Mouse (Mus musculus) adrenal gland, adult (tissue): ENCODE data around the gene Emc3.

Experiments used
- DNase-seq, 2 experiments: peaks; one replicate each; pipeline ENCODE4 v3.0.0; 2022 to 2023; ENCODE audit warnings: low spot score in 1 of 2; ENCODE audit not compliant: inconsistent age in 2 of 2

Emc3 gene

DNA sequence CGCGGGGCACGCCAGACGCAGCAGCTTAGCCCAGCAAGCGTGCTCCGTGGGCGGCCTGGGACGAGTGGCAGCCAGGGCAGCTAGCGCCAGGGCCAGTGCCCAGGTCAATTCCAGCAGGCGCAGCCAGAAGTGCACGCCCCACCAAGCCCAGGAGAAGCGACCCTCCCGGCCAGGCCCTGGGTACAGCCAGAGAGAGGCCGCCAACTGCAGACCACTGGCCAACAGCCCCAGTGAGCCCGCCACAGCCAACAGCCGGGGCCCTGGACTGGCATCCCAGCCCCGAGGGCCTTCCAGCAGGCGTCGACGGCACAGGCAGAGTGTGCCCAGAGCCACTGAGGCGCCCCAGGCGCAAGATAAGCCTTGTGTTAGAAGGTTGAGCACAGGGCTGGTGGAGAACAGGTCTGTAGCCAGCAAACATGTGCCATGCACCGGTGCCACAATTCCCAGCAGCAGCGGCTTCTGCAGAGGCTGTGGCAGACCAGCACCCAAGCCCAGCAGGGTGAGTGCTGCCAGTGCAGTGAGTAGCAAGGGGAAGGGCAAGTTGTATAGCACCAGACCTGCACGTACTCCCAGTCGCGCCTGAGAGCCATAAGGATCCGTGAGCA is 36.3 kb downstream of the Emc3 start:
- DNase-seq = no peak

DNA sequence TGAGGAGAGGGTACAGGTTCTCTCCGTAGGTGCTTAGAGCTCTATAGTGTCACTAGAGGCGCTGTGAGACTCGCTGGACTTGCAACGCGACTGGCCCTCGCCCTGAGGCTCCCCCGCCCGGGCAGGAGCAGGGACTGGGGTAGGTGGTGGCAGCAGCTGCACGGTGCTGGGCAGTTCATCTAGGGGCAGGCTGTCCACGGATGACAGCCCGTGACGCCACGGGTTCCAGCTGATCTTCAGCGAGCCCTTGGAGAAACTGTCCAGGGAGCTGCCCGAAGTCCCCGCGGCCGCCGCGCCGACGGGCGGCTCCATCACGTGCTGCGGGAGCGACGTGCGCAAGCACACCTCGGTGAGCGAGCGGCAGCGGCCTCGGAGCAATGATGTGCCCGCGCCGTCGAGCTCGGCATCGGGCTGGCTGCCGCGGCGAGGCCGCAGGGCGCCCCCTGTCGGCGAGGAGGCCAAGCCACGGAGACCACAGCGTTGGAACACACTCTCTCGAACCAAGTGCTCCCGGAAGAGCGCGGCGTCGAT is 37.1 kb downstream of the Emc3 start:
- DNase-seq = peak; percentile 80 to 90

DNA sequence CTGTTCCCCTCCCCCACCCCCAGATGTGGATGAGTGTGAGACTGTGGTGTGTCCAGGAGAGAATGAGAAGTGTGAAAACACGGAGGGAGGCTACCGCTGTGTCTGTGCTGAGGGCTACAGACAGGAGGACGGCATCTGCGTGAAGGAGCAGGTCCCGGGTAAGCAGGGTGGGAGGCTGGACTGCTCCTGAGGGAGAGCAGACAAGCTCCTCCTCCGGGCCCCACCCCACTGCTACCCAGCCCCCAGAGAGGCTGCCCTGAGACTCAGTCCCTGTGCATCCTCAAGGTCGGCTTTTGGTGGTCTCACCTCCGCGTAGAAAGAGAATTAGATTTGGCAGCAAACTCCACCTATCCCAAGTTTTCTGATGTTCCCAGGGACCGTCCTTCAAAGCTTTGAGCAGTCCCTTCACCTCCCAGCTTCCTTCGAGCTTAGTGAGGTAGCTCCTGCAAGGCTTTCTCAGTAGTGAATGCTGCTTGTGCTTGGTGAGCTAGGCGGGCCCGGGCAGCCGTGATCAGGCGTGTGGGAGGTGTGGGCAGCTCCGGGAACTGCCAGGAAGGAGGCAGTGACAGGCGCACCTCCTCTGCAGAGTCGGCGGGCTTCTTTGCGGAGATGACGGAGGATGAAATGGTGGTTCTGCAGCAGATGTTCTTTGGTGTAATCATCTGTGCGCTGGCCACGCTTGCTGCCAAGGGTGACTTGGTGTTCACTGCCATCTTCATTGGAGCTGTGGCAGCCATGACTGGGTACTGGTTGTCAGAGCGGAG is 39.2 kb downstream of the Emc3 start:
- DNase-seq = no peak

DNA sequence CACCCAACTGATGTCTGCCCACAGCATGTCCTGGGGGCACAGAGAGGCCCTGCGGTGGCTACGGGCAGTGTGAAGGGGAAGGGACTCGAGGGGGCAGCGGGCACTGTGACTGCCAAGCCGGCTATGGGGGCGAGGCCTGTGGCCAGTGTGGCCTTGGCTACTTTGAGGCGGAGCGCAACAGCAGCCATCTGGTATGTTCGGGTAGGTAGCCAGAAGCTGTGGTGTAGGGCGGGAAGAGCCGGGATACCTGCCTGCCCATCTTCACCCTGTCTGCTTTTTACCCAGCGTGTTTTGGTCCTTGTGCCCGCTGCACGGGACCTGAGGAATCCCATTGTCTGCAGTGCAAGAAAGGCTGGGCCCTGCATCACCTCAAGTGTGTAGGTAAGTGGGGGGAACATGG is 42.0 kb downstream of the Emc3 start:
- DNase-seq = no peak

DNA sequence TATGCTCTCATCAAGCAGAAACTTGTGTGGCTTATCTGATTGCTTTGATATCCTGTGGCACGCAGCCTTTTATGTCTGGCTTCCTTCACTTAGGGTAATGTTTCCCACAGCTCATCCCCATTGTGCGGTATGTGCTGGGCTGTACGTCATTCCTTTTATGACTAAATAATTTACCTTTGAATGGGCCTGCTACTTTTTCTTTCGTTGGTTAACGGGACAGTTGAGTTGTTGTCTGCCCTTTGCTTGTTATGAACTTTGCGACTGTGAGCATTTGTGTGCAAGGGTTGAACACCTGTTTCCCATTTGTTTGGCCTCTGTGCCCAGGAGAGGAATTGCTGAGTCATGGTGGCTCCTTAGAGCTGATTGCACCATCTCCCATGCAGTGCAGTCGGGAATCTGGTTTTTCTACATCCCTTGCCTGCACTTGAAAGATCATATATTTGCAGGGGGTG is 44.3 kb downstream of the Emc3 start:
- DNase-seq = peak in 1 of 2 experiments; percentile 66

DNA sequence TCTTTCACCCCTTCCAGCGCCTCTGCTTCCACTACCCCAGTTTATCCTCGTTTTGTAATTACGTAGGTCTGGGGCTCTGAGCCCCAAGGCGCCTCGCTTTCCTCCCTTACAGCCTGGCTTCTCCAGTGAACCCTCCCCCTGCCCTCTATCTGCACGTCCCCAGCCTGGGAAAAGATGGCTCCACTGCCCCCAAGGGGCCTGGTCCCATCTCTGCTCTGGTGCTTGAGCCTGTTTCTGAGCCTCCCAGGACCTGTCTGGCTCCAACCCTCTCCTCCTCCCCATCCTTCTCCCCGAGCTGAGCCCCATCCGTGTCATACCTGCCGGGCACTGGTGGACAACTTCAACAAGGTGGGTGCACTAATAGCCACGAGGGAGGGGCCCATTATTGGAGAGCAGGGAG is 47.7 kb downstream of the Emc3 start:
- DNase-seq = peak in 1 of 2 experiments; percentile 57

DNA sequence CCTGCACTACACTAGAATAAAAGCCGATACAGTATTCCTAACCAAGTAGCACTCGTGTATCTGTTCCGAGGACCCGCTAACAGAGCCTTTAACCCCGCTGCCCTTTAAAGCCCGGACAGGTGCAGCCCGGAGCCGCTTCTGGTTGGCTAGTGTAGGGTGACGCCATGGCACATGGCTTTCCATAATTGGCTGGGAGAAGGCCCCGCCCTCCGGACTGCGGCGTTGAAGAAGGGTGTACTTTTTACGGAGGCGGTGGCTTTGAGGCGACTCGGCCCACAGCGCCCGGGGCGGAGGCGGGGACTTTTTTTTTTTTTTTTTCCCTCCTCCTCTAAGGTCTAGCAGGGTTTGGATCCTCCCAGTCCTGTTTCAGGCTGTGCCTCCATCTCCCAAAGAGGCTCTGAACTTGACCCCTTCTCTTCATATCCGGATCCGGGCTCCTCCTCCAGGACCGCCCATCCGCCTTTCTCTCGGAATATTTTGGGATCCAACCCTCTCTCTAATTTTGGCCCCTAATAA is 48.3 kb downstream of the Emc3 start, which contains the start of gene Creld1:
Gene Creld1 (plus strand): TSS at position 198 of the 516 bp plus-strand sequence.
- peak; percentile 97 to 99 for DNase-seq

DNA sequence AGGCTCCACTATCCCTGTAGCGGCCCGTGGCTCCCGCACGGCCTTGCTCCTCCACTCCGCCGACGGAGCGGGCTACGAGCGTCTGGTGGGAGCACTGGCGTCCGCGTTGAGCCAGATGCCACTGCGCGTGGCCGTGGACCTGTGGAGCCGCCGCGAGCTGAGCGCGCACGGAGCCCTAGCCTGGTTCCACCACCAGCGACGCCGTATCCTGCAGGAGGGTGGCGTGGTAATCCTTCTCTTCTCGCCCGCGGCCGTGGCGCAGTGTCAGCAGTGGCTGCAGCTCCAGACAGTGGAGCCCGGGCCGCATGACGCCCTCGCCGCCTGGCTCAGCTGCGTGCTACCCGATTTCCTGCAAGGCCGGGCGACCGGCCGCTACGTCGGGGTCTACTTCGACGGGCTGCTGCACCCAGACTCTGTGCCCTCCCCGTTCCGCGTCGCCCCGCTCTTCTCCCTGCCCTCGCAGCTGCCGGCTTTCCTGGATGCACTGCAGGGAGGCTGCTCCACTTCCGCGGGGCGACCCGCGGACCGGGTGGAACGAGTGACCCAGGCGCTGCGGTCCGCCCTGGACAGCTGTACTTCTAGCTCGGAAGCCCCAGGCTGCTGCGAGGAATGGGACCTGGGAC is 48.9 kb downstream of the Emc3 start:
- DNase-seq = peak in 1 of 2 experiments; percentile 67

DNA sequence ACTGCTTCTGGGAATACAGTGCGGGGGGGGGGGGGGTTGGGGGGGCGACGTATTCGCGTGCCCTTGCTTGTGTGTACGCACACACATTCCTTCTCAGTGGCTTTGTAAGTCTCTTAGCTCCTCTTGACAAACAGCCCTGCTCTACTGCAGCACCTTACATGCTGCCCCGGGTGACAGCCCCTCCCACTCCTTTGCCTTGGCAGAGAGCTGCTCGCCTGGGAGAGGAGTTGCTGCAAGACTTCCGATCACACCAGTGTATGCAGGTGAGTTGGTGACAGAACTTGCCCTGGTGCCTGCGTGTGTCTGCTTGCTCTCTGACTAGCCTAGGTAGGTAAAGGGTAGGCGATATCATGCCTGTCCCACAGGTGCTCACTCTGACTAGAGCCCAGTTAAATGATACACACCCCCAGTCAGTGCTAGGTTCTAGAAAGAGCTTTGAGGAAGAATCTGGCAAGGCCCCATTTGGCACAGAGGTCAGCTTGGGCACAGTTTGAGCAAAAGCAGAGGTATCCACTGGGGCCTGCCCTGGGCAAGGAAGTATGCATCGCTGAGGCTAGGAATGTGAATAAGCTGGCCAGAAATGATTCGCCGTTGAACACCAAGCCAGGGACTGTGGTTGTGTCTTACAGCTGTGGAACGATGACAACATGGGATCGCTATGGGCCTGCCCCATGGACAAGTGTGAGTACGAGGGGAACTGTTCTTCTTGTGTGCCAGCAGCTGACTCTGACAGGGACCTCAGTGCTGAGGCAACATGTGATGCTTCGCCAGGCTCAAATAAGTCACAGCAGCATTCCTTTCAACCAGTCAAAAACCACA is 50.7 kb downstream of the Emc3 start:
- peak in 1 of 2 experiments; percentile 62 for DNase-seq

DNA sequence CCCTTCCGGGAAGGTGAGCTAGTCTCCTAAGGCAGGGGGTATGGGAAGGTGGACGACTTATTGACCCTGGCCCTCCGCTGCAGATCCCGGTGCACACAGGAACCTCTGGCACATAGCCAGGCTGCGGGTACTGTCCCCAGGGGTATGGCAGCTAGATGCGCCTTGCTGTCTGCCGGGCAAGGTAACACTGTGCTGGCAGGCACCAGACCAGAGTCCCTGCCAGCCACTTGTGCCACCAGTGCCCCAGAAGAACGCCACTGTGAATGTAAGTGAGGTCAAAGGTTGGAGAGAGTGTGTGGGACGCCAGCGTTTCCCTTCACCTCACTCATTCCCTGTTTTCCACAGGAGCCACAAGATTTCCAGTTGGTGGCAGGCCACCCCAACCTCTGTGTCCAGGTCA is 52.5 kb downstream of the Emc3 start:
- no peak for DNase-seq

DNA sequence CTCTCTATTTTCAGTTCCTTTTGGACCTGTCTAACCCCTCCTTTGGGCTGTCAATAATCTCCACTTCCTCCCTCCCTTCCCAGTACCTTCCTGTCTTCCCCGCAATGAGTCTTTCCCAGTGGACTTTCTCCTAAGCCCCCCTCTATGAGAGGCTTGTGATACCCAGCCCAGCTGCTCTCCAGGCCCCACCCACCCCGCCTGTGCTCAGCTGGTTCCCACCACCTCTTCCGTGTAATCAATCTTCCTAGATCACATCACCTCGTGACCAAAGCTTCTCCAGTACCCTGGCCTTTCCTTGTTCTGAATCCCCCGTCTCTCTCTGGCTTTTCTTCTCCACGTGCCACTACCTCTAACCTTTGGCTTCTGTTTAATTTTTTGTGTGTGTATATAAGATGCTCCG is 54.1 kb downstream of the Emc3 start:
- DNase-seq = no peak

DNA sequence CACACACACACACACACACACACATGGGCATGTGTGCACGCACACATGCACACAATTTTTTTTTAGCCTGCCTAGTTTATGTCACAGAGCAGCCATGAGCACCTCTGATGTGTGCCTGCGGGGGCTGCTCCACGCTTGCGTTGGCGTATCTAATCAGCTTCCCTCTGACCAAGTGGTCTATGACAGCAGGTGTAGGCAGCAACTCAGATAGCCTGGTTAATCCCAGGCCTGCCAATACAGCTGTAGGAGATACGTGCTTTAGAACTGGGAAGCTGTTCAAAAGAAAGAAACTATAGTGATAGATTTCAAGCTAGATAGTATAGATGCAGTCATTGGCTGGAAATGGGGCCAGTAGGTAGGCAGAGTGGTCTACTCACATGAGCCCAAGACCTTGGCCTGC is 57.7 kb downstream of the Emc3 start:
- DNase-seq = no peak

DNA sequence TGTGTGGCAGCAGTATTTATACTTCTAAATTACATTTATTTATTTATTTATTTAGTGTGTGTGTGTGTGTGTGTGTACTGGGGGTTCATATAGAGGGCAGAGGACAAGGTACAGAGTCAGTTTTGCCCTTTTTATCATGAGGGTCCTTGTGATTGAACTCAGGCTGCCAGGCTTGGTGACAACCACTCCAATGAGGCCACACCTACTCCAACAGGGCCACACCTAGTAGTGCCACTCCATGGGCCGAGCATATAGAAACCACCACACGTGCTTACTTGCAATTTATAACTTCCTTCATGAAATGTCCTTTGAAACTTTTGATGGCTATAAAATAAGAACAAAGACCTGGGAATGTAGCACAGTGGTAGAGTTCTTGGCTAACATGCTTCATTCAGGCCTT is 58.2 kb downstream of the Emc3 start:
- no peak for DNase-seq

DNA sequence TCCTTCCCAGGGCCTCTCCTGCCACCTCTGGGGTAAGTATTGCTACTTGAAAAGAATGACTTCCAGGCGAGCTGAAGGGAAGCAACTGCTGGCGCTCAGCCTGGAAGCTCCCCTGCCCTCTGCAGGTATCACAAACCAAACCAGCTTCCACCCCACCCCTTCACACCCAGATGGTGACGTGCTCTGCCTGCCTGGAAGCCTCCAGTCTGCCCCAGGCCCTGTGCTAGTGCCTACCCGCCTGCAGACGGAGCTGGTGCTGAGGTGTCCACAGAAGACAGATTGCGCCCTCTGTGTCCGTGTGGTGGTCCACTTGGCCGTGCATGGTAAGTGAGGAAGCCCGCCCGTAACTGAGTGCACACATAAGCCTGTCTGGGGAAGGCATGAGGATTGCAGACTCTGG is 59.4 kb downstream of the Emc3 start:
- DNase-seq = no peak

DNA sequence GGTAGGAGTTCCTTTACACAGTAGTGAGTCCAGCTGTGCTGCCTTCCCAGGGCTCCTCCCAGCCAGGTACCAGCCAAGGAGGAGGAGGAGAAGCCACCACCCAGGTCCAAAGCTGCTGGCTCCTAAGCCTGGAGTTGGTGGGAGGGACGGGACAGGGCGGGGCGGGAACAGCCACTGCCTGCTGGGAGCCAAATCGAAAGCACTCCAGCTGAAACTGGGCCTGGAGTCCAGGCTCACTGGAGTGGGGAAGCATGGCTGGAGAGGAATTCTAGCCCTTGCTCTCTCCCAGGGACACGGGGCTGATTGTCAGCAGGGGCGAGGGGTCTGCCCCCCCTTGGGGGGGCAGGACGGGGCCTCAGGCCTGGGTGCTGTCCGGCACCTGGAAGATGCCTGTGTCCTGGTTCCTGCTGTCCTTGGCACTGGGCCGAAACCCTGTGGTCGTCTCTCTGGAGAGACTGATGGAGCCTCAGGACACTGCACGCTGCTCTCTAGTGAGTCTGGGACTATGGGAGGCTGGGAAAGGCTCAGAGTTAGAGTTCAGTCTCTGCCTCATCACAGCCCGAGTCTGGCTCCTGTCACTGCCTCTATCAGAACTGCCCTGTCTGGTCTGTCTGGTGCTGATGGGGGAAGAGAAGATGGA is 60.0 kb downstream of the Emc3 start, which contains the start of gene Il17rc:
Gene Il17rc (plus strand): TSS at position 131 of the 640 bp plus-strand sequence.
- peak; percentile 68 to 88 for DNase-seq

DNA sequence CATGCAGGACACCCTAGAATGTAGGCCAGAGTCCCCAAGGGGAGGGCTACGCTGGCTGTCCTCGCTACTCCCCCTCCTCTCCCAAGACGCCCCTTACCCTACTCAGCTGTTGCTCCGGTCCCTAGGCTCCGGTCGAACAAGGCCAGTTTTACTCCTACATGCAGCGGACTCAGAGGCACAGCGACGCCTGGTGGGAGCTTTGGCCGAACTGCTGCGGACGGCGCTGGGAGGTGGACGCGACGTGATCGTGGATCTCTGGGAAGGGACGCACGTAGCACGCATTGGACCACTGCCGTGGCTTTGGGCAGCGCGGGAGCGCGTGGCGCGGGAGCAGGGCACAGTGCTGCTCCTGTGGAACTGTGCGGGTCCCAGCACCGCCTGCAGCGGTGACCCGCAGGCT is 62.0 kb downstream of the Emc3 start:
- DNase-seq = peak; percentile 77 to 92

DNA sequence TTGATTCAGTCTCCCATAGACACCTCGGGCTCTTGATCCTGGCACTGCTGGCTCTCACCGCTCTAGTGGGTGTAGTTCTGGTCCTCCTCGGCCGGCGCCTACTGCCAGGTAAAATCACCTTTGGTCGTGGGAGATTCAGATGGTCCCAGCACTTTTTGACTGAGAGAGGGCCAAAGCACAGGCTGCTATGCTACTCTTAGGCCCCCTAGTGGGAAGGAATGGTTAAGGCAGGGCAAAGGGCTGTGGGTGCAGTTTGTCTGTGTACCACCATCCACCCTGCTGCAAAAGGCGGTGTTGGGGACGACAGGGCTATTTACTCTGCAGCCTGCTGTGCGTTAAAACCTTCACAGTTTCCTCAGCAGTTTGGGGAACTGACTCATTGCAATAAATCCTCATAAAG is 62.4 kb downstream of the Emc3 start:
- DNase-seq = peak; percentile 68 to 89

DNA sequence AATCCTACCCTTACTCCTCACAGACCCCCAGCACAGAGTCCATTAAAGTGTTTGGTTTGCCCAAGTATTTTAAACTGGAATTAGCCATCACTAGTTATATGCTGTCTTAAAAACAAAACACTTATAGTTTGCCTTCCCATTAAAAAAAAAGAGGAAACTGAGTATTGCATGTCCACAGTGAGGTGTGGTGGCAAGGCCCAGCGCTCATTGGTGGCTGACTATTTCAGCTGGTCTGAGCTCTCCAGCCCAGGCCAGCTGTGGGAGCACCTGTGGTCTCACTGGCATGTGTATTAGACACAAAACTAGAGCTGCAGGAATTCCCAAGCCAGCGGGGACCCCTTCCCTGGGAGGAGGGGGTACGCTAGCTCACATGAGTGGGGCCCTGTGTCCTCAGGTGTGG is 62.9 kb downstream of the Emc3 start:
- DNase-seq = no peak

DNA sequence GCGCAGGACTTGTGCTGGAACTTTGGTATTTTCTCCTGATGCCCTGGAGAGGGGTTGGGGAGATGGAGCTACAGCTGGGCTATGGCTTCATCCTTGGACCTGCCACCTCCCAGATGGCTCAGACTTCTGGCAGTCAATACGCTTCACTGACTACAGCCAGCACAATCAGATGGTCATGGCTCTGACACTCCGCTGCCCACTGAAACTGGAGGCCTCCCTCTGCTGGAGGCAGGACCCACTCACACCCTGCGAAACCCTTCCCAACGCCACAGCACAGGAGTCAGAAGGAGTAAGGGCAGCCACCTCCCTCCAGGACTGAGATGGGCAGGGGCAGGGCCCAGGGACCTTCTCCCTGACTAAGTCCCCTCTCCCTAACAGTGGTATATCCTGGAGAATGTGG is 65.8 kb downstream of the Emc3 start:
- DNase-seq = no peak
